Comparison of ENCODE assay signal across 10 mouse cellular contexts in the genomic region with DNA sequence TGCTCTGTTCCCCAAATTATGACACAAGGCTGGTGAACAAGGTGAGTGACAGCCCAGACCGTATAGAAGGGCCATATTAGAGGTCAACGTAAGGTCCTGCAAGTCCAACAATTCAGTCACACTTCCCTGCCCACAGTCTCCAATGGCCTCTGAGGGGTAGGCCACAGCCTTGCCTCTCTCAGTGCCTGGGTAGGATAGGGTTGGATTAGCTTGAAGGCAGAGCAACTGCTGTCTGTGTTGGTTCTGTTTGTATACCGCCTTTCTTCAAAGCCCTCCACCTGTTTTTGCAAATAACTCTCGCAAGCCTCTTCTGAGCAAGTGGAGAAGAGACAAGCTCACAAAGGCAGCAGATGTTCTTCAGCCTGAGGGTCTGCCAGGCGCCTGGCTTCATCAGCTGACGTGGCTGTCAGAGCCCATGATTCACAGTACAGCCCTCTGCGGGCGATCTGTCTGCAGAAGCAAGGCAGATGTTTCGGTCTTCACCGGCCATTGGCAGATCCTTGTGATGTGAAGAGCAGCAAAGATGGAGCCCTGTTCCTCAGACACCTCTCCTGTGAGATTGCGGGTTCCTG.
A peak's percentile ranks its signal among the peaks of the same experiment; 100 is the strongest.
DNase-seq lines count a peak whose midpoint lies in the region; ATAC-seq lines count a peak whose summit lies in the region.
"Had no signal": no experiment of that assay in that cellular context is flagged by ENCODE, and none has a peak within 500 bp of the region (broad histone marks: within the 10 kb centered on the region; RNA-seq: fewer than 3 reads in every experiment).

No protein-coding gene starts in this region.

- H3K4me2 ChIP-seq in forebrain, embryonic 14.5 days (ENCODE audit: low read length): no peak overlapping the region
- no peak overlapping the region for H3K4me2 ChIP-seq in midbrain, embryonic 14.5 days (ENCODE audit: low read length)
- no peak overlapping the region for H3K4me2 ChIP-seq in midbrain, embryonic 11.5 days
- H3K4me2 ChIP-seq in liver, embryonic 11.5 days: no peak overlapping the region

- H3K9ac ChIP-seq in forebrain, embryonic 14.5 days (ENCODE audit: low read length): no peak overlapping the region
- H3K9ac ChIP-seq in midbrain, embryonic 14.5 days (replicated peaks; ENCODE audit: low read length): no peak overlapping the region
- H3K9ac ChIP-seq in midbrain, embryonic 11.5 days (ENCODE audit: low read length): no peak overlapping the region
- H3K9ac ChIP-seq in liver, embryonic 11.5 days (ENCODE audit: low read depth, low read length): no peak overlapping the region

- ATAC-seq in forebrain, embryonic 14.5 days: peak; percentile 49
- ATAC-seq in midbrain, embryonic 14.5 days (ENCODE audit: low FRiP score, low TSS enrichment): no peak
- no peak for ATAC-seq in midbrain, embryonic 11.5 days (ENCODE audit: low FRiP score)
- ATAC-seq in liver, embryonic 11.5 days (replicated peaks; ENCODE audit: low FRiP score): no peak

- H3K36me3 ChIP-seq in forebrain, embryonic 14.5 days (ENCODE audit: control insufficient read depth, insufficient read depth, low read length): no peaks in the 10 kb centered on the region
- H3K36me3 ChIP-seq in forebrain, embryonic 10.5 days (replicated peaks): no peaks in the 10 kb centered on the region
- H3K36me3 ChIP-seq in midbrain, embryonic 14.5 days (ENCODE audit: control insufficient read depth, insufficient read depth, low read length): no peaks in the 10 kb centered on the region
- no peaks in the 10 kb centered on the region for H3K36me3 ChIP-seq in midbrain, embryonic 11.5 days (ENCODE audit: control insufficient read depth, insufficient read depth, low read length)
- H3K36me3 ChIP-seq in liver, embryonic 11.5 days (ENCODE audit: control insufficient read depth, insufficient read depth, low read length): no peaks in the 10 kb centered on the region

- H3K27me3 ChIP-seq in forebrain, embryonic 14.5 days (replicated peaks; ENCODE audit: control insufficient read depth, insufficient read depth, low read length): no peaks in the 10 kb centered on the region
- H3K27me3 ChIP-seq in forebrain, embryonic 10.5 days (ENCODE audit: poor library complexity, severe bottlenecking): no peaks in the 10 kb centered on the region
- H3K27me3 ChIP-seq in midbrain, embryonic 14.5 days (ENCODE audit: control insufficient read depth, insufficient read depth, low read length): no peaks in the 10 kb centered on the region
- H3K27me3 ChIP-seq in midbrain, embryonic 11.5 days (ENCODE audit: control insufficient read depth, insufficient read depth, low read length): no peaks in the 10 kb centered on the region
- no peaks in the 10 kb centered on the region for H3K27me3 ChIP-seq in liver, embryonic 11.5 days (replicated peaks; ENCODE audit: control insufficient read depth, insufficient read depth, low read length)

- DNase-seq in forebrain, embryonic 14.5 days (ENCODE audit: low spot score): peak; percentile 33
- no peak for DNase-seq in forebrain, embryonic 10.5 days (ENCODE audit: extremely low spot score, low spot score)
- peak; percentile 37 for DNase-seq in midbrain, embryonic 14.5 days
- no peak for DNase-seq in midbrain, embryonic 11.5 days (ENCODE audit: low spot score, missing footprints)
- DNase-seq in mesoderm, embryonic 11.5 days (ENCODE audit: low read depth, low spot score): peak; percentile 63
- DNase-seq in liver, embryonic 11.5 days (ENCODE audit: low spot score): no peak
- DNase-seq in cerebellum, postnatal 36 days: no peak
- DNase-seq in kidney, postnatal 4 days: no peak
- DNase-seq: adrenal gland, postnatal 14 days; cerebellum, adult 8-10 months had no signal

- H3K9me3 ChIP-seq in forebrain, embryonic 14.5 days (replicated peaks; ENCODE audit: control insufficient read depth, low read length): no peaks in the 10 kb centered on the region
- H3K9me3 ChIP-seq in forebrain, embryonic 10.5 days: 0 out of 2 replicates have a peak, but pooled peaks cover 5% of the 10 kb centered on the region
- no peaks in the 10 kb centered on the region for H3K9me3 ChIP-seq in midbrain, embryonic 14.5 days (ENCODE audit: control insufficient read depth, low read length)
- H3K9me3 ChIP-seq in midbrain, embryonic 11.5 days (ENCODE audit: control insufficient read depth, low read length): no peaks in the 10 kb centered on the region
- no peaks in the 10 kb centered on the region for H3K9me3 ChIP-seq in liver, embryonic 11.5 days (ENCODE audit: control insufficient read depth, low read length)

- H3K4me1 ChIP-seq in forebrain, embryonic 14.5 days (ENCODE audit: control insufficient read depth, insufficient read depth, low read length): no peaks in the 10 kb centered on the region
- H3K4me1 ChIP-seq in forebrain, embryonic 10.5 days: peaks cover 25% of the 10 kb centered on the region
- peaks cover 9% of the 10 kb centered on the region for H3K4me1 ChIP-seq in midbrain, embryonic 14.5 days (ENCODE audit: control insufficient read depth, insufficient read depth, low read length)
- no peaks in the 10 kb centered on the region for H3K4me1 ChIP-seq in midbrain, embryonic 11.5 days (ENCODE audit: control insufficient read depth, insufficient read depth, low read length)
- no peaks in the 10 kb centered on the region for H3K4me1 ChIP-seq in liver, embryonic 11.5 days (replicated peaks; ENCODE audit: control insufficient read depth, insufficient read depth, low read length)

- no peak overlapping the region for H3K4me3 ChIP-seq in forebrain, embryonic 14.5 days (ENCODE audit: low read depth, low read length)
- H3K4me3 ChIP-seq in forebrain, embryonic 10.5 days: no peak overlapping the region
- H3K4me3 ChIP-seq in midbrain, embryonic 14.5 days (replicated peaks; ENCODE audit: low read depth, low read length): no peak overlapping the region
- H3K4me3 ChIP-seq in midbrain, embryonic 11.5 days (ENCODE audit: low read depth, low read length): no peak overlapping the region
- no peak overlapping the region for H3K4me3 ChIP-seq in liver, embryonic 11.5 days (ENCODE audit: low read depth, low read length)

- WGBS in forebrain, embryonic 14.5 days: 78% methylated on average over 11 of the region's 11 CpGs
- WGBS in forebrain, embryonic 10.5 days: 88% methylated on average over 11 of the region's 11 CpGs
- 73% methylated on average over 11 of the region's 11 CpGs for WGBS in midbrain, embryonic 14.5 days
- 84% methylated on average over 11 of the region's 11 CpGs for WGBS in midbrain, embryonic 11.5 days
- 82% methylated on average over 11 of the region's 11 CpGs for WGBS in liver, embryonic 11.5 days

- no peak overlapping the region for H3K27ac ChIP-seq in forebrain, embryonic 14.5 days (ENCODE audit: low read depth, low read length)
- no peak overlapping the region for H3K27ac ChIP-seq in forebrain, embryonic 10.5 days
- H3K27ac ChIP-seq in midbrain, embryonic 14.5 days (replicated peaks; ENCODE audit: low read depth, low read length): no peak overlapping the region
- no peak overlapping the region for H3K27ac ChIP-seq in midbrain, embryonic 11.5 days (ENCODE audit: low read depth, low read length)
- no peak overlapping the region for H3K27ac ChIP-seq in liver, embryonic 11.5 days (ENCODE audit: low read depth, low read length)

Comparison
In these comparisons a context has a peak if more than half of its experiments do, and no peak if none do; other contexts are left out.
1. DNase-seq: peak in forebrain, embryonic 14.5 days (single experiment), midbrain, embryonic 14.5 days (single experiment) and mesoderm, embryonic 11.5 days (single experiment); none in forebrain, embryonic 10.5 days (single experiment), midbrain, embryonic 11.5 days (single experiment), liver, embryonic 11.5 days (single experiment), cerebellum, postnatal 36 days (0 of 2) and kidney, postnatal 4 days (0 of 2).